Mouse (Mus musculus) heart, embryonic 14.5 days (tissue): ENCODE data around the gene Gzmd. TPM values are rescaled to one million over a fixed set of nuclear protein-coding genes. Genes with fewer than 3 reads are reported as not detected.

Source experiments
- ATAC-seq: fragments of 200-750 bp; cut with Nextera tagmentation; 2 replicates; pipeline ENCODE4 v1.8.0; 2017; ENCODE audit warnings: low read depth, moderate TSS enrichment; ENCODE audit not compliant: insufficient number of reproducible peaks, insufficient read depth, low FRiP score
- H3K27ac ChIP-seq, 2 experiments: fragments of 200-500 bp in 1 of 2; fragments of 300-500 bp in 1 of 2; sonication (generic) in 1 of 2; replicated peaks in 1 of 2; 2 replicates each; pipeline ENCODE4 v1.5.1; 2012 to 2014; ENCODE audit warnings: low read depth in 2 of 2, low read length in 2 of 2, control low read depth in 1 of 2, mild to moderate bottlenecking in 1 of 2, mixed read lengths in 1 of 2; ENCODE audit not compliant: control insufficient read depth in 1 of 2, insufficient read depth in 1 of 2
- H3K27me3 ChIP-seq: fragments of 300-500 bp; sonication (generic); 2 replicates; pipeline ENCODE4 v1.6.1; 2014; ENCODE audit warnings: mild to moderate bottlenecking, low read length, control low read depth; ENCODE audit not compliant: control insufficient read depth, insufficient read depth
- H3K36me3 ChIP-seq: fragments of 300-500 bp; sonication (generic); 2 replicates; pipeline ENCODE4 v1.6.1; 2014; ENCODE audit warnings: mild to moderate bottlenecking, control low read depth, low read length, mixed read lengths; ENCODE audit not compliant: control insufficient read depth, insufficient read depth
- H3K4me1 ChIP-seq, 2 experiments: fragments of 200-500 bp in 1 of 2; fragments of 300-500 bp in 1 of 2; sonication (generic) in 1 of 2; 2 replicates each; pipeline ENCODE4 v1.6.1; 2012 to 2014; ENCODE audit warnings: low read length in 2 of 2, control low read depth in 1 of 2, mixed read lengths in 1 of 2; ENCODE audit not compliant: control insufficient read depth in 2 of 2, insufficient read depth in 2 of 2
- H3K4me2 ChIP-seq: fragments of 300-500 bp; sonication (generic); 2 replicates; pipeline ENCODE4 v1.6.1; 2014; ENCODE audit warnings: mild to moderate bottlenecking, low read length
- H3K4me3 ChIP-seq, 2 experiments: fragments of 200-500 bp in 1 of 2; fragments of 300-500 bp in 1 of 2; sonication (generic) in 1 of 2; 2 replicates each; pipeline ENCODE4 v1.5.1; 2012 to 2014; ENCODE audit warnings: low read length in 2 of 2, mild to moderate bottlenecking in 2 of 2, control low read depth in 1 of 2, low read depth in 1 of 2, moderate library complexity in 1 of 2; ENCODE audit not compliant: control insufficient read depth in 1 of 2, insufficient read depth in 1 of 2
- H3K9ac ChIP-seq: fragments of 300-500 bp; sonication (generic); 2 replicates; pipeline ENCODE4 v1.6.1; 2014; ENCODE audit warnings: mild to moderate bottlenecking, low read length
- H3K9me3 ChIP-seq: fragments of 300-500 bp; sonication (generic); 2 replicates; pipeline ENCODE4 v1.6.1; 2016; ENCODE audit warnings: low read length, control low read depth; ENCODE audit not compliant: control insufficient read depth
- WGBS: fragments of 180-500 bp; shearing (Covaris S2); extraction: QIAGEN DNeasy Blood & Tissue Kit; methylation state at CpG from one replicate; pipeline ENCODE4 v1.1.7; 2014; 5-methylcytosine and 5-hydroxymethylcytosine counted together
- polyA plus RNA-seq: library from polyadenylated mRNA; unstranded; fragments of >200 nt; fragmentation: Nextera tagmentation; extraction: Ambion mirVana; gene quantifications from 2 replicates; pipeline ENCODE4 v1.2.1, GENCODE M21; 2014

Gzmd gene
- polyA plus RNA-seq, 1 experiment from 2014 or later: not detected

GRCm38 (mm10) chr14:56105016-56105415 lies 27.4 kb downstream of the Gzmd start:
- no peak overlapping the region for H3K4me2 ChIP-seq
- WGBS: 67% methylated on average over 5 of the region's 5 CpGs

DNA sequence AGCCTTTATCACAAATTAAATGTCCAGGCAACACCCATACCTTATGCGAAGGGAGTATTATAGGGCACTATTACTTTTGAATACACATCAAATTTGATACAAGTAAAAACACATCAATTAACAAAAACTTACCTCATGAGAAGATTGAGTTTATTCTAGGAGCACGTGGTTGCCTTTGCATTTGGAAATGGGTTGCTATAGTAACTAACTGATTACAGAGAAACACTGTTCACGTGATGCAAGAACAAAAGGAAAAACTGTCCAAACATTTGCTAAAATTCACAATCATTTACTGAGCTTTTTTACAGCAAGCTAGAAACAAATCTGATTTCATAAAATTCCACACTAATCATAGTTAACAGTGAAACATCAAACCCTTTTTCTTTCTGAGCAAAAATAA lies 29.0 kb downstream of the Gzmd start:
- Histone ChIP-seq H3K36me3 (no peaks in the 10 kb centered on the region), H3K27me3 (no peaks in the 10 kb centered on the region), H3K4me1 (no peaks in the 10 kb centered on the region), H3K9ac (no peak overlapping the region), H3K4me2 (no peak overlapping the region), H3K9me3 (no peaks in the 10 kb centered on the region), H3K4me3 (no peak overlapping the region), H3K27ac (no peak overlapping the region)
- 64% methylated on average over 3 of the region's 3 CpGs for WGBS
- ATAC-seq: no peak

More at GRCm38 (mm10) chr14:56105016-56105415, 27.4 kb downstream of the Gzmd start:
- no peak for ATAC-seq
- H3K4me3 ChIP-seq: no peak overlapping the region
- H3K9ac ChIP-seq: no peak overlapping the region
- no peaks in the 10 kb centered on the region for H3K27me3 ChIP-seq
- H3K36me3 ChIP-seq: no peaks in the 10 kb centered on the region
- no peaks in the 10 kb centered on the region for H3K4me1 ChIP-seq
- H3K9me3 ChIP-seq: no peaks in the 10 kb centered on the region
- H3K27ac ChIP-seq: no peak overlapping the region

GRCm38 (mm10) chr14:56102386-56102785 lies 30.0 kb downstream of the Gzmd start, which contains the start of gene Ctsg:
Gene Ctsg, minus strand, starts transcription at chr14:56102574.
- Histone ChIP-seq H3K36me3 (no peaks in the 10 kb centered on the region), H3K9me3 (no peaks in the 10 kb centered on the region), H3K9ac (no peak within 1 kb of the TSS), H3K4me1 (peaks cover 0 to 7% of the 10 kb centered on the region in 2 experiments; a peak in 1 of 4 replicates), H3K4me3 (no peak within 1 kb of the TSS), H3K27ac (no peak within 1 kb of the TSS), H3K4me2 (no peak within 1 kb of the TSS), H3K27me3 (no peaks in the 10 kb centered on the region)
- no peak for ATAC-seq
- WGBS: 58% methylated on average over 10 of the region's 10 CpGs

DNA sequence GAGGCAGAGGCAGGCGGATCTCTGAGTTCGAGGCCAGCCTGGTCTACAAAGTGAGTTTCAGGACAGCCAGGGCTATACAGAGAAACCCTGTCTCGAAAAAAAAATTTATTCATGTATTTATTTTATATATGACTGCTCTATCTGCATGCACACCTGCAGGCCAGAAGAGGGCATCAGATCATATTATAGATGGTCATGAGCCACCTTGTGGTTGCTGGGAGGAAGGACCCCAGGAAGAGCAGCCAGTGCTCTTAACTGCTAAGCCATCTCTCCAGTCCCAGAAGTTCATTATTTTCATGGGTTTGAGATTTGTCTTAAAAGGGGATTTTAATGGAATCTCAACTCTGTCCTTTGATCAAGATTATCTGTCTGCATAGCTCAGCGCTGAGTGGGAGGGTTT lies 33.5 kb downstream of the Gzmd start:
- Histone ChIP-seq H3K4me2 (no peak overlapping the region), H3K4me3 (no peak overlapping the region), H3K36me3 (no peaks in the 10 kb centered on the region), H3K9me3 (no peaks in the 10 kb centered on the region), H3K27me3 (no peaks in the 10 kb centered on the region), H3K9ac (no peak overlapping the region), H3K27ac (no peak overlapping the region), H3K4me1 (peaks cover 0 to 10% of the 10 kb centered on the region in 2 experiments; a peak in 1 of 4 replicates)
- 72% methylated on average over 4 of the region's 4 CpGs for WGBS
- no peak for ATAC-seq

GRCm38 (mm10) chr14:56097597-56097996 lies 34.8 kb downstream of the Gzmd start:
- ATAC-seq: peak; percentile 59; the same call in 1 of the 2 replicates
- H3K4me1 ChIP-seq: peaks cover 0 to 10% of the 10 kb centered on the region in 2 experiments; a peak in 1 of 4 replicates
- H3K27ac ChIP-seq: peak overlapping the region in 1 of 2 experiments; percentile 44; a peak in 1 of 4 replicates
- H3K9me3 ChIP-seq: no peaks in the 10 kb centered on the region
- H3K9ac ChIP-seq: no peak overlapping the region
- H3K36me3 ChIP-seq: no peaks in the 10 kb centered on the region
- no peaks in the 10 kb centered on the region for H3K27me3 ChIP-seq
- H3K4me2 ChIP-seq: no peak overlapping the region
- WGBS: 7% methylated on average over 1 of the region's 1 CpGs
- no peak overlapping the region for H3K4me3 ChIP-seq

GRCm38 (mm10) chr14:56093353-56093752 lies 39.1 kb downstream of the Gzmd start:
- H3K4me3 ChIP-seq: no peak overlapping the region
- ATAC-seq: no peak
- H3K9me3 ChIP-seq: no peaks in the 10 kb centered on the region
- WGBS: 69% methylated on average over 2 of the region's 2 CpGs
- H3K4me1 ChIP-seq: peaks cover 0 to 10% of the 10 kb centered on the region in 2 experiments; a peak in 1 of 4 replicates
- H3K27ac ChIP-seq: no peak overlapping the region
- H3K27me3 ChIP-seq: no peaks in the 10 kb centered on the region
- H3K36me3 ChIP-seq: no peaks in the 10 kb centered on the region
- no peak overlapping the region for H3K4me2 ChIP-seq
- no peak overlapping the region for H3K9ac ChIP-seq

- H3K9me3 ChIP-seq: no peaks in the 10 kb centered on the region
- no peaks in the 10 kb centered on the region for H3K36me3 ChIP-seq
- H3K27me3 ChIP-seq: no peaks in the 10 kb centered on the region
- ATAC-seq: no peak
- no peaks in the 10 kb centered on the region for H3K4me1 ChIP-seq
- WGBS: 62% methylated on average over 3 of the region's 3 CpGs
- no peak overlapping the region for H3K4me2 ChIP-seq
- H3K9ac ChIP-seq: no peak overlapping the region
- H3K4me3 ChIP-seq: no peak overlapping the region
- H3K27ac ChIP-seq: no peak overlapping the region
Measured at GRCm38 (mm10) chr14:56086711-56087110, 45.7 kb downstream of the Gzmd start.

- H3K4me1 ChIP-seq: no peaks in the 10 kb centered on the region
- H3K4me2 ChIP-seq: no peak within 1 kb of the TSS
- WGBS: 88% methylated on average over 2 of the region's 2 CpGs
- H3K27me3 ChIP-seq: no peaks in the 10 kb centered on the region
- H3K9me3 ChIP-seq: no peaks in the 10 kb centered on the region
- no peak within 1 kb of the TSS for H3K9ac ChIP-seq
- H3K36me3 ChIP-seq: no peaks in the 10 kb centered on the region
- no peak within 1 kb of the TSS for H3K4me3 ChIP-seq
- H3K27ac ChIP-seq: no peak within 1 kb of the TSS
- no peak for ATAC-seq
Measured at GRCm38 (mm10) chr14:56085167-56085566, 47.2 kb downstream of the Gzmd start, which contains the start of gene Mcpt8. Gene Mcpt8, minus strand, starts transcription at chr14:56085273.
